Mouse (Mus musculus) heart, embryonic 14.5 days (tissue): ENCODE results near the gene Cd93. TPM values are rescaled to one million over a fixed set of nuclear protein-coding genes. Genes with fewer than 3 reads are reported as not detected.
A peak's percentile ranks its signal among the peaks of the same experiment; 100 is the strongest.

Experiments
- ATAC-seq: fragments of 200-750 bp; cut with Nextera tagmentation; 2 replicates; pipeline ENCODE4 v1.8.0; 2017; ENCODE audit warnings: low read depth, moderate TSS enrichment; ENCODE audit not compliant: insufficient number of reproducible peaks, insufficient read depth, low FRiP score
- H3K27ac ChIP-seq, 2 experiments: fragments of 200-500 bp in 1 of 2; fragments of 300-500 bp in 1 of 2; sonication (generic) in 1 of 2; replicated peaks in 1 of 2; 2 replicates each; pipeline ENCODE4 v1.5.1; 2012 to 2014; ENCODE audit warnings: low read depth in 2 of 2, low read length in 2 of 2, control low read depth in 1 of 2, mild to moderate bottlenecking in 1 of 2, mixed read lengths in 1 of 2; ENCODE audit not compliant: control insufficient read depth in 1 of 2, insufficient read depth in 1 of 2
- H3K27me3 ChIP-seq: fragments of 300-500 bp; sonication (generic); 2 replicates; pipeline ENCODE4 v1.6.1; 2014; ENCODE audit warnings: mild to moderate bottlenecking, low read length, control low read depth; ENCODE audit not compliant: control insufficient read depth, insufficient read depth
- H3K36me3 ChIP-seq: fragments of 300-500 bp; sonication (generic); 2 replicates; pipeline ENCODE4 v1.6.1; 2014; ENCODE audit warnings: mild to moderate bottlenecking, control low read depth, low read length, mixed read lengths; ENCODE audit not compliant: control insufficient read depth, insufficient read depth
- H3K4me1 ChIP-seq, 2 experiments: fragments of 200-500 bp in 1 of 2; fragments of 300-500 bp in 1 of 2; sonication (generic) in 1 of 2; 2 replicates each; pipeline ENCODE4 v1.6.1; 2012 to 2014; ENCODE audit warnings: low read length in 2 of 2, control low read depth in 1 of 2, mixed read lengths in 1 of 2; ENCODE audit not compliant: control insufficient read depth in 2 of 2, insufficient read depth in 2 of 2
- H3K4me2 ChIP-seq: fragments of 300-500 bp; sonication (generic); 2 replicates; pipeline ENCODE4 v1.6.1; 2014; ENCODE audit warnings: mild to moderate bottlenecking, low read length
- H3K4me3 ChIP-seq, 2 experiments: fragments of 200-500 bp in 1 of 2; fragments of 300-500 bp in 1 of 2; sonication (generic) in 1 of 2; 2 replicates each; pipeline ENCODE4 v1.5.1; 2012 to 2014; ENCODE audit warnings: low read length in 2 of 2, mild to moderate bottlenecking in 2 of 2, control low read depth in 1 of 2, low read depth in 1 of 2, moderate library complexity in 1 of 2; ENCODE audit not compliant: control insufficient read depth in 1 of 2, insufficient read depth in 1 of 2
- H3K9ac ChIP-seq: fragments of 300-500 bp; sonication (generic); 2 replicates; pipeline ENCODE4 v1.6.1; 2014; ENCODE audit warnings: mild to moderate bottlenecking, low read length
- H3K9me3 ChIP-seq: fragments of 300-500 bp; sonication (generic); 2 replicates; pipeline ENCODE4 v1.6.1; 2016; ENCODE audit warnings: low read length, control low read depth; ENCODE audit not compliant: control insufficient read depth
- WGBS: fragments of 180-500 bp; shearing (Covaris S2); extraction: QIAGEN DNeasy Blood & Tissue Kit; methylation state at CpG from one replicate; pipeline ENCODE4 v1.1.7; 2014; 5-methylcytosine and 5-hydroxymethylcytosine counted together
- polyA plus RNA-seq: library from polyadenylated mRNA; unstranded; fragments of >200 nt; fragmentation: Nextera tagmentation; extraction: Ambion mirVana; gene quantifications from 2 replicates; pipeline ENCODE4 v1.2.1, GENCODE M21; 2014

Cd93 gene
- polyA plus RNA-seq, 1 experiment from 2014 or later = 32.0 TPM

GRCm38 (mm10) chr2:148442172-148442571 is 1.2 kb downstream of the Cd93 start:
- Histone ChIP-seq H3K9me3 (no peaks in the 10 kb centered on the region), H3K9ac (peak overlapping the region; percentile 74), H3K27ac (peak overlapping the region; percentile 65 to 90), H3K27me3 (no peaks in the 10 kb centered on the region), H3K4me3 (peak overlapping the region; percentile 34 to 39), H3K4me1 (peaks cover 0 to 4% of the 10 kb centered on the region in 2 experiments), H3K36me3 (no peaks in the 10 kb centered on the region), H3K4me2 (peak overlapping the region; percentile 47)
- 57% methylated on average over 4 of the region's 4 CpGs for WGBS
- no peak for ATAC-seq

DNA sequence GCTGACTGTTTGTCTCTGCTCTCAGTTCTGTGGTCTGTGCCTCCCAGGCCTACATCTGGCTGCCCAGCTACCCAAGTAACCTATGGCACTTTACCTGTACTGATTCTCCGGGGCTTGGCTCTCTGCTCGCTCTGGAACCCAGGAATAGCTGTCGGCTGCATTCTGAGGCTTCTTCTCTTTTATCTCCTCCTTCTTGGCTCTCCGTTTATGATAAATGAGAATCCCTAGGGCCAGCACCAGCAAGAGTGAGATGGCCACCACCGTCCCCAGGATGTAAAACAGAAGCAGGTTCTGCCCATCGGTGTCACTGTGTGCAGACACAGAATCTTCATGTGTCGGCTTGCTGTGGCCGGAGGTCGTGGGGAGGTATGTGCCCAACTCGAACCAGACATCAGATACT is 1.9 kb downstream of the Cd93 start:
- peak overlapping the region; percentile 65 to 90 for H3K27ac ChIP-seq
- ATAC-seq = no peak
- no peaks in the 10 kb centered on the region for H3K27me3 ChIP-seq
- H3K9ac ChIP-seq = peak overlapping the region; percentile 74
- peak overlapping the region; percentile 34 to 39 for H3K4me3 ChIP-seq
- H3K9me3 ChIP-seq = no peaks in the 10 kb centered on the region
- 60% methylated on average over 10 of the region's 10 CpGs for WGBS
- H3K4me2 ChIP-seq = peak overlapping the region; percentile 47
- H3K36me3 ChIP-seq = no peaks in the 10 kb centered on the region
- peaks cover 0 to 4% of the 10 kb centered on the region in 2 experiments for H3K4me1 ChIP-seq

DNA sequence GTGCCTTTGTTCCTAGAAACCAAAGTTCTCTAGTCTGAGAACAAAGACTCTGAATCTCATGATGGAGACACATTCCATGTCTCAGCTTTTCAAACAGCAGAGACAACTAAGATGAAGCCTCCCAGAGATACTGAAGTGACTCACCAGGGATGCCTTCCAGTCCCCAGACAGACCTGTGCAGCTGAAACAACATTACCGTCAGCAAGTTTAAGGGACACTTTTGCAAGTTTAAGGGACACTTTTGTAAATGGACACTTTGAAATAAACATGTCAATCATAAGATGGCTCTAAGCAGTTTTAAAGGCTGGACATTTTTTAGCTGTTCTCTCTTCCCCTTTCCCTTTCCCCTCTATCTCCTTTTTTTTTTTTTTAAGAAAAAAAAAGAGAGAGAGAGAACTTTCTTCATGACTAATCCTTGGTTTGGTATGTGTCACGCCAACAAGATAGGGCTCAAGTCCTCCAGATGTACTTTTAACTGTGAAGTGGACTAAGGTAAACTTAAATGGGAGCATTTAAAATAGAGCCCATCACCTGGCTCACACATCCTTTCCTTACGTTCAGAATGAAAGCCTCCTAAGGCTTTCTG is 3.6 kb downstream of the Cd93 start:
- H3K9ac ChIP-seq = peak overlapping the region; percentile 74
- H3K4me2 ChIP-seq = peak overlapping the region; percentile 47
- WGBS = 32% methylated on average over 3 of the region's 3 CpGs

GRCm38 (mm10) chr2:148436285-148436684 is 7.1 kb downstream of the Cd93 start:
- WGBS = 21% methylated on average over 3 of the region's 3 CpGs
- H3K27ac ChIP-seq = no peak overlapping the region
- no peak overlapping the region for H3K4me2 ChIP-seq
- no peaks in the 10 kb centered on the region for H3K36me3 ChIP-seq
- no peaks in the 10 kb centered on the region for H3K27me3 ChIP-seq
- no peak for ATAC-seq
- H3K4me1 ChIP-seq = no peaks in the 10 kb centered on the region
- no peak overlapping the region for H3K4me3 ChIP-seq
- H3K9ac ChIP-seq = no peak overlapping the region
- no peaks in the 10 kb centered on the region for H3K9me3 ChIP-seq

More for the DNA sequence above, 3.6 kb downstream of the Cd93 start:
- peaks cover 0 to 4% of the 10 kb centered on the region in 2 experiments for H3K4me1 ChIP-seq
- H3K9me3 ChIP-seq = no peaks in the 10 kb centered on the region
- H3K27ac ChIP-seq = 0 out of 4 replicates have a peak overlapping the region, but pooled peaks of 1 of the 2 experiments have one; percentile 37
- peak overlapping the region; percentile 23 to 39; a peak in 3 of 4 replicates for H3K4me3 ChIP-seq
- no peaks in the 10 kb centered on the region for H3K27me3 ChIP-seq
- no peak for ATAC-seq
- no peaks in the 10 kb centered on the region for H3K36me3 ChIP-seq

- H3K36me3 ChIP-seq = no peaks in the 10 kb centered on the region
- no peaks in the 10 kb centered on the region for H3K9me3 ChIP-seq
- no peak overlapping the region for H3K4me3 ChIP-seq
- H3K27ac ChIP-seq = no peak overlapping the region
- ATAC-seq = no peak
- H3K9ac ChIP-seq = no peak overlapping the region
- H3K27me3 ChIP-seq = no peaks in the 10 kb centered on the region
- H3K4me1 ChIP-seq = no peaks in the 10 kb centered on the region
- 41% methylated on average over 2 of the region's 2 CpGs for WGBS
- no peak overlapping the region for H3K4me2 ChIP-seq
Measured at GRCm38 (mm10) chr2:148432346-148432745, 11.0 kb downstream of the Cd93 start.

- H3K36me3 ChIP-seq = no peaks in the 10 kb centered on the region
- ATAC-seq = no peak
- WGBS = 74% methylated on average over 4 of the region's 4 CpGs
- H3K27ac ChIP-seq = no peak overlapping the region
- no peaks in the 10 kb centered on the region for H3K4me1 ChIP-seq
- no peak overlapping the region for H3K4me3 ChIP-seq
- H3K27me3 ChIP-seq = no peaks in the 10 kb centered on the region
- H3K9ac ChIP-seq = no peak overlapping the region
- no peaks in the 10 kb centered on the region for H3K9me3 ChIP-seq
- no peak overlapping the region for H3K4me2 ChIP-seq
Measured at GRCm38 (mm10) chr2:148430941-148431340, 12.4 kb downstream of the Cd93 start.

GRCm38 (mm10) chr2:148429001-148429505 is 14.3 kb downstream of the Cd93 start:
- Histone ChIP-seq H3K4me3 (no peak overlapping the region), H3K4me1 (no peaks in the 10 kb centered on the region), H3K27ac (no peak overlapping the region), H3K4me2 (no peak overlapping the region), H3K36me3 (no peaks in the 10 kb centered on the region), H3K9me3 (no peaks in the 10 kb centered on the region), H3K27me3 (no peaks in the 10 kb centered on the region), H3K9ac (no peak overlapping the region)
- no peak for ATAC-seq

DNA sequence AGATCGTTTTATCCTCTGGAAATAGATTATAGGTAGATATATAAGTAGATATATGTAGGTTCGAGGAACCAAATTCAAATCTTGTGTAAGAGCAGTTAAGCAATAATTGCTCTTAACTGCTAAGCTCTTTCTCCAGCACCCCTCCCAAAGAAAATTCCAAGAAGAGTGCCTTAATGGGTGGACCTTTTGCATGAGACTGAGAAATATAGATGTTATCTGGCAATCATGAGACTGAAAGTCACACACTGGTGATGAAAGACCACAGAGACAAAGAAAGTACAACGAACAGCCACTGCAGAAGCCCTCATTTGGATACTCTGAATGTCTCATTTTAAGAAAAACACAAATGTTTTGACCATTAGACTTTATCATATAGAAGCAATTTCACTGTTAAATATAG is 14.8 kb downstream of the Cd93 start:
- no peak overlapping the region for H3K4me2 ChIP-seq
- no peak overlapping the region for H3K9ac ChIP-seq
- H3K27me3 ChIP-seq = no peaks in the 10 kb centered on the region
- H3K4me3 ChIP-seq = no peak overlapping the region
- no peaks in the 10 kb centered on the region for H3K9me3 ChIP-seq
- H3K27ac ChIP-seq = no peak overlapping the region
- 67% methylated on average over 3 of the region's 3 CpGs for WGBS
- H3K36me3 ChIP-seq = no peaks in the 10 kb centered on the region
- no peaks in the 10 kb centered on the region for H3K4me1 ChIP-seq
- no peak for ATAC-seq
